Mouse (Mus musculus): ENCODE measurements around the gene Emc7. TPM values are rescaled to one million over a fixed set of nuclear protein-coding genes. Genes with fewer than 3 reads are reported as not detected.

Gene Emc7
- total and polyA plus RNA-seq, 3 experiments = 6.6 to 17.7 (median 14.3) TPM

GRCm38 (mm10) chr2:112503978-112504377 lies 49.2 kb downstream of the Emc7 start:
- no peak for DNase-seq
- TF ChIP-seq EP300 (IDR thresholded peaks at IDR 0.05; ENCODE audit: insufficient read depth, low read depth, low read length) (no peak), POLR2A (IDR thresholded peaks at IDR 0.05; ENCODE audit: insufficient read depth, low read depth, low read length) (no peak), CTCF (IDR thresholded peaks at IDR 0.05) (no peak)
- no peak overlapping the region for H3K4me3 ChIP-seq
- no peaks in the 10 kb centered on the region for H3K79me2 ChIP-seq (replicated peaks; ENCODE audit: control insufficient read depth, insufficient read depth, low read length)
- 81% methylated on average over 6 of the region's 6 CpGs for WGBS
- no peaks in the 10 kb centered on the region for H3K36me3 ChIP-seq (ENCODE audit: control insufficient read depth, insufficient read depth, low read length)
- H3K27ac ChIP-seq = no peak overlapping the region
- no peaks in the 10 kb centered on the region for H3K4me1 ChIP-seq (ENCODE audit: control insufficient read depth, insufficient read depth, low read length)
- H3K27me3 ChIP-seq (ENCODE audit: control insufficient read depth, insufficient read depth, low read length) = no peaks in the 10 kb centered on the region
- intact Hi-C loops (cut with DNase I) = loop anchor here (2.0 to 5.0 kb wide), 2 partner anchors 109 to 733 kb away; no protein-coding TSS in a partner anchor
- H3K9ac ChIP-seq (ENCODE audit: low read depth, low read length) = no peak overlapping the region

GRCm38 (mm10) chr2:112506841-112507435 lies 52.1 kb downstream of the Emc7 start:
- DNase-seq = no peak
- Histone ChIP-seq H3K4me1 (ENCODE audit: control insufficient read depth, insufficient read depth, low read length) (no peaks in the 10 kb centered on the region), H3K9ac (ENCODE audit: low read depth, low read length) (no peak overlapping the region), H3K27me3 (ENCODE audit: control insufficient read depth, insufficient read depth, low read length) (no peaks in the 10 kb centered on the region), H3K79me2 (replicated peaks; ENCODE audit: control insufficient read depth, insufficient read depth, low read length) (no peaks in the 10 kb centered on the region), H3K36me3 (ENCODE audit: control insufficient read depth, insufficient read depth, low read length) (no peaks in the 10 kb centered on the region), H3K4me3 (no peak overlapping the region), H3K27ac (no peak overlapping the region)
- TF ChIP-seq POLR2A (IDR thresholded peaks at IDR 0.05; ENCODE audit: insufficient read depth, low read depth, low read length) (no peak), CTCF (IDR thresholded peaks at IDR 0.05) (no peak), EP300 (IDR thresholded peaks at IDR 0.05; ENCODE audit: insufficient read depth, low read depth, low read length) (no peak)
- intact Hi-C loops (cut with DNase I) = no loop called here
- WGBS = 79% methylated on average over 5 of the region's 5 CpGs

DNA sequence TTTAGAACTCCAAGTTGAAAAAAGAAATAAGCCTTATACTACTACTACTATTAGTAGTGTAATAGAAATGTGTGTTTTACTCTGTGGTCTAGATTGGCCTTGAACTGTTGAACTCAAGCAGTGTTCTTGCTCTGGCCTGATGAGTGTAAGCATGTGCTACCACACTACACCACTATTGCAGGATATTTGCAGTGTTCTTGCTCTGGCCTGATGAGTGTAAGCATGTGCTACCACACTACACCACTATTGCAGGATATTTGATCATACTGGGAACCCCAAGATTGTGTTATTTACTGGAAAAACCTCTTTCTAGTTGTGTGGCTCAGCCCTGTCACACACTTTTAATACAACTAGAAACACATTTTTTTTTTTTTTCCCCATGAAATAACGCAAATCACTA lies 52.6 kb downstream of the Emc7 start:
- DNase-seq = no peak
- whole genome bisulfite sequencing = 100% methylated on average over 1 of the region's 1 CpGs
- Histone ChIP-seq H3K27me3 (ENCODE audit: control insufficient read depth, insufficient read depth, low read length) (no peaks in the 10 kb centered on the region), H3K27ac (no peak overlapping the region), H3K4me1 (ENCODE audit: control insufficient read depth, insufficient read depth, low read length) (no peaks in the 10 kb centered on the region), H3K79me2 (replicated peaks; ENCODE audit: control insufficient read depth, insufficient read depth, low read length) (no peaks in the 10 kb centered on the region), H3K4me3 (no peak overlapping the region), H3K9ac (ENCODE audit: low read depth, low read length) (no peak overlapping the region), H3K36me3 (ENCODE audit: control insufficient read depth, insufficient read depth, low read length) (no peaks in the 10 kb centered on the region)
- intact Hi-C loops (cut with DNase I) = no loop called here
- TF ChIP-seq CTCF (IDR thresholded peaks at IDR 0.05) (no peak), EP300 (IDR thresholded peaks at IDR 0.05; ENCODE audit: insufficient read depth, low read depth, low read length) (no peak), POLR2A (IDR thresholded peaks at IDR 0.05; ENCODE audit: insufficient read depth, low read depth, low read length) (no peak)

GRCm38 (mm10) chr2:112510140-112510539 lies 55.3 kb downstream of the Emc7 start:
- TF ChIP-seq EP300 (IDR thresholded peaks at IDR 0.05; ENCODE audit: insufficient read depth, low read depth, low read length) (no peak), CTCF (IDR thresholded peaks at IDR 0.05) (no peak), POLR2A (IDR thresholded peaks at IDR 0.05; ENCODE audit: insufficient read depth, low read depth, low read length) (no peak)
- H3K36me3 ChIP-seq (ENCODE audit: control insufficient read depth, insufficient read depth, low read length) = no peaks in the 10 kb centered on the region
- WGBS = 73% methylated on average over 4 of the region's 4 CpGs

GRCm38 (mm10) chr2:112513036-112513435 lies 58.2 kb downstream of the Emc7 start:
- no peaks in the 10 kb centered on the region for H3K79me2 ChIP-seq (replicated peaks; ENCODE audit: control insufficient read depth, insufficient read depth, low read length)
- 100% methylated on average over 1 of the region's 1 CpGs for WGBS
- H3K36me3 ChIP-seq (ENCODE audit: control insufficient read depth, insufficient read depth, low read length) = no peaks in the 10 kb centered on the region
- no peak overlapping the region for H3K9ac ChIP-seq (ENCODE audit: low read depth, low read length)
- TF ChIP-seq EP300 (IDR thresholded peaks at IDR 0.05; ENCODE audit: insufficient read depth, low read depth, low read length) (no peak), POLR2A (IDR thresholded peaks at IDR 0.05; ENCODE audit: insufficient read depth, low read depth, low read length) (no peak), CTCF (IDR thresholded peaks at IDR 0.05) (0 out of 2 replicates have a peak, but pooled peaks have one; percentile 13)
- DNase-seq = no peak
- no peak overlapping the region for H3K4me3 ChIP-seq
- intact Hi-C loops (cut with DNase I) = no loop called here
- no peak overlapping the region for H3K27ac ChIP-seq
- H3K27me3 ChIP-seq (ENCODE audit: control insufficient read depth, insufficient read depth, low read length) = no peaks in the 10 kb centered on the region
- H3K4me1 ChIP-seq (ENCODE audit: control insufficient read depth, insufficient read depth, low read length) = no peaks in the 10 kb centered on the region

More at GRCm38 (mm10) chr2:112510140-112510539, 55.3 kb downstream of the Emc7 start:
- Histone ChIP-seq H3K9ac (ENCODE audit: low read depth, low read length) (no peak overlapping the region), H3K27ac (no peak overlapping the region), H3K4me3 (no peak overlapping the region), H3K79me2 (replicated peaks; ENCODE audit: control insufficient read depth, insufficient read depth, low read length) (no peaks in the 10 kb centered on the region), H3K27me3 (ENCODE audit: control insufficient read depth, insufficient read depth, low read length) (no peaks in the 10 kb centered on the region), H3K4me1 (ENCODE audit: control insufficient read depth, insufficient read depth, low read length) (no peaks in the 10 kb centered on the region)
- intact Hi-C loops (cut with DNase I) = no loop called here
- DNase-seq = no peak

DNA sequence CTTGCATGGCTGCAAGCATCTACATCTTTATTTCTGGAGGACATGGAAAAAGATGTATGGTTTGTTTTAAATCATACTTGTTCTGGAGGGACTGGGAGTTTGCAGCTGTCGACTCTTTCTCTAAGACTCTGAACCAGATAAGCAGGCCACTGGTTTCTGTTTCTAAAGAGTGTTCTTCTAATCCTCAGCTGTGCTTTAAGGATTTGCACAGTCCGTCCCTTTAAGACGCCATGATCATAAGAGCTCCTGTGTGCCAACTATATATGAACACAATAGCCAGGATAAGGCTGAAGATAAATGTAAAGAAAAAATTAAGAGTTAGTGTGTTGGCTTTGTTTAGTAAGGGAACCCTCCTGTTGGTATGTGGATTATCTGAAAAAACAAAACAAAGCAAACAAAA lies 61.9 kb downstream of the Emc7 start:
- no peak for DNase-seq
- no peaks in the 10 kb centered on the region for H3K27me3 ChIP-seq (ENCODE audit: control insufficient read depth, insufficient read depth, low read length)
- H3K9ac ChIP-seq (ENCODE audit: low read depth, low read length) = no peak overlapping the region
- no peaks in the 10 kb centered on the region for H3K36me3 ChIP-seq (ENCODE audit: control insufficient read depth, insufficient read depth, low read length)
- H3K4me3 ChIP-seq = no peak overlapping the region
- intact Hi-C loops (cut with DNase I) = no loop called here
- H3K79me2 ChIP-seq (replicated peaks; ENCODE audit: control insufficient read depth, insufficient read depth, low read length) = no peaks in the 10 kb centered on the region
- no peaks in the 10 kb centered on the region for H3K4me1 ChIP-seq (ENCODE audit: control insufficient read depth, insufficient read depth, low read length)
- H3K27ac ChIP-seq = no peak overlapping the region
- WGBS = 64% methylated on average over 3 of the region's 3 CpGs
- TF ChIP-seq EP300 (IDR thresholded peaks at IDR 0.05; ENCODE audit: insufficient read depth, low read depth, low read length) (no peak), POLR2A (IDR thresholded peaks at IDR 0.05; ENCODE audit: insufficient read depth, low read depth, low read length) (no peak), CTCF (IDR thresholded peaks at IDR 0.05) (no peak)

Data from heart, adult 2 months (tissue).